Mouse (Mus musculus) hindbrain, postnatal 0 days (tissue): Measurements from ENCODE around the gene Ptger4. TPM values are rescaled to one million over a fixed set of nuclear protein-coding genes. Genes with fewer than 3 reads are reported as not detected.

Experiments used
- ATAC-seq: fragments of 200-750 bp; cut with Nextera tagmentation; 2 replicates; pipeline ENCODE4 v1.8.0; 2017; ENCODE audit warnings: mild to moderate bottlenecking, moderate TSS enrichment, moderate library complexity
- DNase-seq: peaks from one replicate; pipeline ENCODE4 v3.0.0-alpha.2; 2015; ENCODE audit warnings: low spot score
- H3K27ac ChIP-seq: fragments of 300-500 bp; sonication (generic); 2 replicates; pipeline ENCODE4 v1.5.1; 2014; ENCODE audit warnings: mild to moderate bottlenecking
- H3K27me3 ChIP-seq: fragments of 300-500 bp; sonication (generic); 2 replicates; pipeline ENCODE4 v1.6.1; 2014; ENCODE audit warnings: low read length, mixed read lengths; ENCODE audit not compliant: insufficient read depth
- H3K36me3 ChIP-seq: fragments of 300-500 bp; sonication (generic); 2 replicates; pipeline ENCODE4 v1.6.1; 2014; ENCODE audit warnings: low read length, mixed read lengths; ENCODE audit not compliant: insufficient read depth
- H3K4me1 ChIP-seq: fragments of 300-500 bp; sonication (generic); 2 replicates; pipeline ENCODE4 v1.6.1; 2014; ENCODE audit warnings: antibody characterized with exemption, low read length, mixed read lengths; ENCODE audit not compliant: insufficient read depth
- H3K4me2 ChIP-seq: fragments of 300-500 bp; sonication (generic); 2 replicates; pipeline ENCODE4 v1.6.1; 2014; ENCODE audit warnings: low read depth, mild to moderate bottlenecking, low read length, moderate library complexity, mixed read lengths
- H3K4me3 ChIP-seq: fragments of 300-500 bp; sonication (generic); 2 replicates; pipeline ENCODE4 v1.5.1; 2014; ENCODE audit warnings: low read length
- H3K9ac ChIP-seq: fragments of 300-500 bp; sonication (generic); replicated peaks from 2 replicates; pipeline ENCODE4 v1.6.1; 2014; ENCODE audit warnings: mild to moderate bottlenecking, low read length, moderate library complexity, mixed read lengths
- H3K9me3 ChIP-seq: fragments of 300-500 bp; sonication (generic); 2 replicates; pipeline ENCODE4 v1.6.1; 2016; ENCODE audit warnings: low read length, mixed read lengths
- CTCF ChIP-seq: IDR thresholded peaks from 2 replicates; pipeline ENCODE4 v1.5.1; 2016; ENCODE audit warnings: antibody characterized with exemption, control low read depth, low read depth
- WGBS: fragments of 180-500 bp; shearing (Covaris S2); extraction: QIAGEN DNeasy Blood & Tissue Kit; methylation state at CpG from one replicate; pipeline ENCODE4 v1.1.7; 2014; 5-methylcytosine and 5-hydroxymethylcytosine counted together
- polyA plus RNA-seq: library from polyadenylated mRNA; unstranded; fragments of >200 nt; fragmentation: Nextera tagmentation; extraction: Ambion mirVana; gene quantifications from 2 replicates; pipeline ENCODE4 v1.2.1, GENCODE M21; 2015
- total RNA-seq: library from RNA; depleted of rRNA; stranded (reverse); fragments of >200 nt; gene quantifications from 2 replicates; pipeline ENCODE4 v1.2.3, GENCODE M21; 2014

Gene Ptger4
- total and polyA plus RNA-seq, 2 experiments from 2014 or later, result 3.0 to 4.7 TPM

DNA sequence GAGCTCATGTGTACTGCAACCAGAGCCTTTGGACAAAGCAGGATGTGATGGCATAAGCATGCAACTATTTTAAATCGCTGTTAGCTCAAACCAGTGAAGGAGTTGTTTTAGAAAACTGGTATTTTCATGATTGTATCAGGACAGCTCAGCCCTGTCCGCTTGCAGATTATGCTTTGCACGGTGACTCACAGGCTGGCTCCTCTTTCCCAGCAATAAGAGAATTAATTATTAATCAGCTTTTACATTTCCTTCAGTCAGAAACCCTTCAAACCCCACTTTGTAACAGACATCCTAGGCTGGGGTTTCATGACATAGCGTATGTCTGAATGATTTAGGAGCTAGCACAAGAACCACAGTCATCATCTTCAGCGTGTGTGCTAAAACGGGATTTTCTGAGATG is 23.5 kb downstream of the Ptger4 start:
- no peak overlapping the region for H3K27ac ChIP-seq
- no peak overlapping the region for H3K9ac ChIP-seq
- no peaks in the 10 kb centered on the region for H3K27me3 ChIP-seq
- no peak for TF ChIP-seq CTCF
- H3K4me2 ChIP-seq, result no peak overlapping the region
- no peaks in the 10 kb centered on the region for H3K36me3 ChIP-seq
- no peak overlapping the region for H3K4me3 ChIP-seq
- DNase-seq, result no peak
- H3K9me3 ChIP-seq, result no peaks in the 10 kb centered on the region
- no peaks in the 10 kb centered on the region for H3K4me1 ChIP-seq
- ATAC-seq, result no peak
- 89% methylated on average over 6 of the region's 6 CpGs for WGBS

DNA sequence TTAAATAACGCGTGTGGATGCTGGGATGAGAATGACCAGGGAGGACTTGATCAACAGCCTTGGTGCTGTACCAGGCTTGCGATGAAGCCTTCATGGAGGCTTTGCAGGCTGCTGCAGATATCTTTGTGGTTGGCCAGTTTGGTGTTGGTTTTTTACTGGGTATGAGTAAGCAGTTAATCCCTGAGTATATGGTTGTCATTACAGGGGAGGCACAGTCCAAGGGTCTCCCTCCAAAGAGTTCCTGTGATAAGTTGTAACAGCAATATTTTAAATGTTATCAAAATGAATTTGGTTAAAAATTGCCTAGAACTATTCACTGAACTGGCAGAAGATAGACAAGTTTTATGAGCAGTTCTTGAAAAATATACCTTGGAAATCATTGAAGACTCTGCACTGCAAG is 34.9 kb downstream of the Ptger4 start:
- TF ChIP-seq CTCF, result no peak
- no peaks in the 10 kb centered on the region for H3K27me3 ChIP-seq
- H3K4me1 ChIP-seq, result no peaks in the 10 kb centered on the region
- DNase-seq (no peak), ATAC-seq (no peak)
- no peaks in the 10 kb centered on the region for H3K36me3 ChIP-seq
- H3K9me3 ChIP-seq, result no peaks in the 10 kb centered on the region
- no peak overlapping the region for H3K4me3 ChIP-seq
- H3K9ac ChIP-seq, result no peak overlapping the region
- H3K4me2 ChIP-seq, result no peak overlapping the region
- WGBS, result 99% methylated on average over 3 of the region's 3 CpGs
- H3K27ac ChIP-seq, result no peak overlapping the region

DNA sequence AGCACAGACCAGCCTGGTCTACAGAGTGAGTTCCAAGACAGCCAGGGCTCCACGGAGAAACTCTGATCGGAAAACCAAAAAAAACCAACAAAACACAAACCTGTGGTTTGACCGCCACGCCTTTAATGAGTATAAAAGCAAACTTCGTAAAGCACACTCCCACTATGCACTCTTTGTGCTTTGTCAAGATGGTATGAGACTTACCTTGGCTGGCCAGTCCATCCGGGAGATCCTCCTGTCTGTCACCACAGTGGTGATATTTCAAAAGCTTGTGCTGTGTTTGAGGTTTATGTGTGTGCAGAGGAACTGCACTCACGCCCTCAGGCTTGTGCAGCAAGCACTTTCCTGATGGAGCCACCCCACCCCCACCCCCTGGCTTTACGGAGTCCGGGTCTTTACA is 38.8 kb downstream of the Ptger4 start:
- no peak overlapping the region for H3K4me3 ChIP-seq
- 93% methylated on average over 9 of the region's 9 CpGs for WGBS
- no peak for TF ChIP-seq CTCF
- H3K4me1 ChIP-seq, result no peaks in the 10 kb centered on the region
- no peaks in the 10 kb centered on the region for H3K9me3 ChIP-seq
- H3K4me2 ChIP-seq, result no peak overlapping the region
- no peak overlapping the region for H3K27ac ChIP-seq
- H3K36me3 ChIP-seq, result no peaks in the 10 kb centered on the region
- H3K9ac ChIP-seq, result no peak overlapping the region
- ATAC-seq, result no peak
- DNase-seq, result no peak
- H3K27me3 ChIP-seq, result no peaks in the 10 kb centered on the region

DNA sequence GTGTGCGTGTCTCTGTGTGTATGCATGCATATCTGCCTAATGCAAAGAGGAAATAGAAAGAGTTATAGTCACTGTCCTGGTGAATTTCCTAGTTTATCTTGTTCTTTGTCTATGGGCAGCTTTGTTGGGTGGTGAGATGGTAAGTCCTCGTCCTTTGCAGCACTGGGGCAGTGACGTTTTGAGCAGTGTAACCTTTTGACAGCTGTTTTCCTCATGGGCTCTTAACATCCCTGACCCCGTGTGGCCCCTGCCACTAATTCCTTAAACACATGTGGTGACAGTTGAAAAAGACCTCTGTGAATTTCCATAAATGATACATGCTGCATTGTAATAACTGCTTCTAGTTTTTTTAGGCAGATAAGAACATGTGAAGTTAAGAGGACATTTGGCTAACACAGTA is 47.3 kb downstream of the Ptger4 start:
- no peak overlapping the region for H3K27ac ChIP-seq
- H3K9me3 ChIP-seq, result no peaks in the 10 kb centered on the region
- H3K4me1 ChIP-seq, result no peaks in the 10 kb centered on the region
- H3K36me3 ChIP-seq, result no peaks in the 10 kb centered on the region
- H3K27me3 ChIP-seq, result no peaks in the 10 kb centered on the region
- ATAC-seq (no peak), DNase-seq (no peak)
- TF ChIP-seq CTCF, result no peak
- no peak overlapping the region for H3K4me2 ChIP-seq
- H3K4me3 ChIP-seq, result no peak overlapping the region
- H3K9ac ChIP-seq, result no peak overlapping the region
- 76% methylated on average over 4 of the region's 4 CpGs for WGBS

DNA sequence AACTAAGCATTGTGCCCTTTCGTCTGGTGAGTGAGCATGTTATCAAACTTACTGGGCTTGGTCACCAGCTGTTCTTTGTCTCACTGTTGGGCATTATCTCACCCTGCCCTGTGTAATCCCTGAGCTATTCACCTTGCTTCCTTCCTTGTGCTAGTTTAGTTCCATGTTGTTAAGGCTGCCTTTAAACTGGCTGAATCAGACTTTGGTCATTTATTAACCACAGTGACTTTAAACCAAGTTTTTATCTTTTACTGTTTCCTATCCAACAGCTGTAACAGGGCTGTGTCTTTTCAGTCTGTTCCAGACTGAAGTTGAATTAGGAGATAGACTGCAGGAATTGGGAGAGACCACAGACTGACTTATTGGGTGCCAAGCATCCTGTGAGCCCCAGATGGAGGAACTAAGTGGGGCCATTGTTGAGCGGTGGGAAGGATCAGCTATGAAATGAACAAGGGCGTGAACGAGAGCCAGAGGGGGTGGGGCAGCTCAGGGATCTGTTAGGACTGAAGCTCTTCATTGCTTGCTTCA is 47.9 kb downstream of the Ptger4 start:
- ATAC-seq (no peak), DNase-seq (no peak)
- Histone ChIP-seq H3K27ac (no peak overlapping the region), H3K4me1 (no peaks in the 10 kb centered on the region), H3K4me3 (no peak overlapping the region), H3K27me3 (no peaks in the 10 kb centered on the region), H3K9ac (no peak overlapping the region), H3K36me3 (no peaks in the 10 kb centered on the region), H3K9me3 (no peaks in the 10 kb centered on the region), H3K4me2 (no peak overlapping the region)
- WGBS, result 49% methylated on average over 4 of the region's 4 CpGs
- no peak for TF ChIP-seq CTCF

DNA sequence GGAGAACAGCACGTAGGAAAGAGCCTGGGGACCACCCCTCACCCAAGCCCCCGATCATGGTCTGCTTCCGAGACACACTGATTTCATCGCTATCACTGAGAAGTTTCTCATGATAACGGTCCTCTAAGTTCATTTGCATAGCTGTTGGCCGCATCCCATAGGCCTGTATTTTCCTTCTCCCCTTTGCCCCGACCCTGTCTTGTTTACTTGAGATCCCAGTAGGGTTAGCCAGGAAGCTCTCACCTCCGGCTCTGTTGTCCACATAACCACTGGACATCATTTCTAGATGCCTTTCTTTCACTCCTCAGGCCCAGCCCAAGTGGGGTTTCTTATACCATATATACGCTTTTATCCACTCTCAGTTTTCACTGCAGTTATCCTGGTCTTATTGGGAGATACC is 49.1 kb downstream of the Ptger4 start:
- Histone ChIP-seq H3K9ac (no peak overlapping the region), H3K4me3 (no peak overlapping the region), H3K9me3 (no peaks in the 10 kb centered on the region), H3K4me2 (no peak overlapping the region), H3K36me3 (no peaks in the 10 kb centered on the region), H3K27me3 (no peaks in the 10 kb centered on the region), H3K4me1 (no peaks in the 10 kb centered on the region), H3K27ac (no peak overlapping the region)
- 92% methylated on average over 9 of the region's 9 CpGs for WGBS
- ATAC-seq (no peak), DNase-seq (no peak)
- no peak for TF ChIP-seq CTCF

DNA sequence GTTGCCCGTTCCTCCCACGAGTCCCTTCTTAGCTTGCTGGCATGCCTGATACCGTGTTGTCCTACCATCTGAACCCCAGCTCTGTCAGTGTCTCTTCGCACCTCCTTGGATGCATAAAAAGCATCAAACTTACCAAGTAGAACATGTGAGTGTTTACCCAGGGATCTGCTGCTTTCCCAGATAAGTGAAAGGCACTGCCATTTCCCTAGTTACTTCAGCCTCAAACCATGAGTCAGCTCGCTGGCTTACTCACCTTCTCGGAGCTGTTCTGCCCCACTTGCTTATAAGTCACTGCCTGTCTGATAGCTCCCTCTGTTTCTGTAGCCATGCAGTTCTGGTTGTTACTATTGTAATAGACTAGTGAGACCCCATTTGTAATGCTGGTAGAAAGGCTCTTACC is 49.5 kb downstream of the Ptger4 start:
- Histone ChIP-seq H3K4me1 (0 out of 2 replicates have a peak, but pooled peaks cover 1% of the 10 kb centered on the region), H3K9ac (no peak overlapping the region), H3K36me3 (no peaks in the 10 kb centered on the region), H3K4me2 (no peak overlapping the region), H3K4me3 (no peak overlapping the region), H3K9me3 (no peaks in the 10 kb centered on the region), H3K27ac (no peak overlapping the region), H3K27me3 (no peaks in the 10 kb centered on the region)
- ATAC-seq (no peak), DNase-seq (no peak)
- WGBS, result 92% methylated on average over 6 of the region's 6 CpGs
- TF ChIP-seq CTCF, result no peak
